Mouse (Mus musculus): ENCODE measurements at regions not wholly inside any gene's neighbourhood (a gene's known extent, or its start where the extent isn't known, plus 50 kb on each side); places are given as distances from the start of the nearest gene placed in this dataset.
"Not testable (repeated sequence)": the region's sequence is repeated elsewhere in the genome, so short reads cannot be mapped to it uniquely, and the experiment has no call there.

GRCm38 (mm10) chr6:37705733-37706145 is 164.9 kb upstream of the Trim24 start:
- no peak overlapping the region for H3K9ac ChIP-seq (replicated peaks)
- WGBS = 85% methylated on average over 1 of the region's 1 CpGs
- no peak for ATAC-seq (replicated peaks)

GRCm38 (mm10) chr6:37707671-37708070 is 162.9 kb upstream of the Trim24 start:
- not testable (repeated sequence) for H3K9ac ChIP-seq (replicated peaks); H3K4me2 ChIP-seq (replicated peaks); ATAC-seq (replicated peaks); H3K4me3 ChIP-seq; H3K4me1 ChIP-seq; H3K9me3 ChIP-seq; H3K27me3 ChIP-seq; H3K27ac ChIP-seq (replicated peaks); H3K36me3 ChIP-seq
- 77% methylated on average over 1 of the region's 1 CpGs for WGBS

More at GRCm38 (mm10) chr6:37705733-37706145, 164.9 kb upstream of the Trim24 start:
- H3K4me1 ChIP-seq = no peaks in the 10 kb centered on the region
- H3K27me3 ChIP-seq = no peaks in the 10 kb centered on the region
- no peak overlapping the region for H3K4me2 ChIP-seq (replicated peaks)
- H3K36me3 ChIP-seq = no peaks in the 10 kb centered on the region
- no peaks in the 10 kb centered on the region for H3K9me3 ChIP-seq
- H3K27ac ChIP-seq (replicated peaks) = no peak overlapping the region
- no peak overlapping the region for H3K4me3 ChIP-seq

GRCm38 (mm10) chr6:37711766-37712165 is 158.8 kb upstream of the Trim24 start:
- WGBS = 94% methylated on average over 1 of the region's 1 CpGs

GRCm38 (mm10) chr6:37713411-37713810 is 157.2 kb upstream of the Trim24 start:
- Histone ChIP-seq H3K27ac (replicated peaks) (no peak overlapping the region), H3K27me3 (no peaks in the 10 kb centered on the region), H3K4me2 (replicated peaks) (no peak overlapping the region), H3K9ac (replicated peaks) (no peak overlapping the region), H3K9me3 (no peaks in the 10 kb centered on the region), H3K4me1 (no peaks in the 10 kb centered on the region), H3K36me3 (no peaks in the 10 kb centered on the region), H3K4me3 (no peak overlapping the region)
- WGBS = 79% methylated on average over 4 of the region's 4 CpGs
- no peak for ATAC-seq (replicated peaks)

More at GRCm38 (mm10) chr6:37711766-37712165, 158.8 kb upstream of the Trim24 start:
- Histone ChIP-seq H3K9ac (replicated peaks) (no peak overlapping the region), H3K36me3 (no peaks in the 10 kb centered on the region), H3K4me1 (no peaks in the 10 kb centered on the region), H3K9me3 (no peaks in the 10 kb centered on the region), H3K4me2 (replicated peaks) (no peak overlapping the region), H3K27me3 (no peaks in the 10 kb centered on the region), H3K27ac (replicated peaks) (no peak overlapping the region), H3K4me3 (no peak overlapping the region)
- ATAC-seq (replicated peaks) = no peak

GRCm38 (mm10) chr6:37714223-37714928 is 156.2 kb upstream of the Trim24 start:
- Histone ChIP-seq H3K27ac (replicated peaks) (no peak overlapping the region), H3K27me3 (no peaks in the 10 kb centered on the region), H3K9ac (replicated peaks) (no peak overlapping the region), H3K4me1 (no peaks in the 10 kb centered on the region), H3K4me3 (no peak overlapping the region), H3K9me3 (no peaks in the 10 kb centered on the region), H3K4me2 (replicated peaks) (no peak overlapping the region), H3K36me3 (no peaks in the 10 kb centered on the region)
- no peak for ATAC-seq (replicated peaks)
- 26% methylated on average over 6 of the region's 6 CpGs for WGBS

GRCm38 (mm10) chr6:37721736-37722135 is 148.9 kb upstream of the Trim24 start:
- Histone ChIP-seq H3K4me2 (replicated peaks) (no peak overlapping the region), H3K9ac (replicated peaks) (no peak overlapping the region), H3K27ac (replicated peaks) (no peak overlapping the region), H3K9me3 (no peaks in the 10 kb centered on the region), H3K4me1 (no peaks in the 10 kb centered on the region), H3K27me3 (no peaks in the 10 kb centered on the region), H3K36me3 (no peaks in the 10 kb centered on the region), H3K4me3 (no peak overlapping the region)
- 89% methylated on average over 1 of the region's 1 CpGs for WGBS
- no peak for ATAC-seq (replicated peaks)

GRCm38 (mm10) chr6:37723337-37723736 is 147.3 kb upstream of the Trim24 start:
- no peak overlapping the region for H3K27ac ChIP-seq (replicated peaks)
- 26% methylated on average over 4 of the region's 4 CpGs for WGBS
- H3K4me3 ChIP-seq = no peak overlapping the region
- H3K36me3 ChIP-seq = no peaks in the 10 kb centered on the region
- no peaks in the 10 kb centered on the region for H3K27me3 ChIP-seq
- H3K9me3 ChIP-seq = no peaks in the 10 kb centered on the region
- H3K4me2 ChIP-seq (replicated peaks) = no peak overlapping the region
- no peak for ATAC-seq (replicated peaks)
- no peak overlapping the region for H3K9ac ChIP-seq (replicated peaks)
- no peaks in the 10 kb centered on the region for H3K4me1 ChIP-seq

GRCm38 (mm10) chr6:37724240-37724639 is 146.4 kb upstream of the Trim24 start:
- no peak overlapping the region for H3K4me2 ChIP-seq (replicated peaks)
- no peak for ATAC-seq (replicated peaks)
- H3K9me3 ChIP-seq = no peaks in the 10 kb centered on the region
- H3K36me3 ChIP-seq = no peaks in the 10 kb centered on the region
- no peak overlapping the region for H3K9ac ChIP-seq (replicated peaks)
- no peak overlapping the region for H3K27ac ChIP-seq (replicated peaks)
- no peaks in the 10 kb centered on the region for H3K4me1 ChIP-seq
- WGBS = 97% methylated on average over 5 of the region's 5 CpGs
- no peaks in the 10 kb centered on the region for H3K27me3 ChIP-seq
- no peak overlapping the region for H3K4me3 ChIP-seq

GRCm38 (mm10) chr6:37728621-37729020 is 142.0 kb upstream of the Trim24 start:
- no peak overlapping the region for H3K9ac ChIP-seq (replicated peaks)
- H3K9me3 ChIP-seq = no peaks in the 10 kb centered on the region
- H3K4me1 ChIP-seq = no peaks in the 10 kb centered on the region
- no peak for ATAC-seq (replicated peaks)
- no peak overlapping the region for H3K4me2 ChIP-seq (replicated peaks)
- no peak overlapping the region for H3K4me3 ChIP-seq
- 85% methylated on average over 2 of the region's 2 CpGs for WGBS
- H3K27ac ChIP-seq (replicated peaks) = no peak overlapping the region
- no peaks in the 10 kb centered on the region for H3K36me3 ChIP-seq
- no peaks in the 10 kb centered on the region for H3K27me3 ChIP-seq

- Histone ChIP-seq H3K27me3 (no peaks in the 10 kb centered on the region), H3K9me3 (no peaks in the 10 kb centered on the region), H3K4me1 (no peaks in the 10 kb centered on the region), H3K4me3 (no peak overlapping the region), H3K4me2 (replicated peaks) (no peak overlapping the region), H3K27ac (replicated peaks) (no peak overlapping the region), H3K36me3 (no peaks in the 10 kb centered on the region), H3K9ac (replicated peaks) (no peak overlapping the region)
- WGBS = 84% methylated on average over 2 of the region's 2 CpGs
- no peak for ATAC-seq (replicated peaks)
Measured at GRCm38 (mm10) chr6:37729165-37729564, 141.4 kb upstream of the Trim24 start.

GRCm38 (mm10) chr6:37730500-37731239 is 139.9 kb upstream of the Trim24 start:
- Histone ChIP-seq H3K4me1 (no peaks in the 10 kb centered on the region), H3K36me3 (no peaks in the 10 kb centered on the region), H3K9me3 (no peaks in the 10 kb centered on the region), H3K9ac (replicated peaks) (no peak overlapping the region), H3K27ac (replicated peaks) (no peak overlapping the region), H3K4me3 (no peak overlapping the region), H3K27me3 (no peaks in the 10 kb centered on the region), H3K4me2 (replicated peaks) (no peak overlapping the region)
- no peak for ATAC-seq (replicated peaks)
- WGBS = 70% methylated on average over 8 of the region's 8 CpGs

GRCm38 (mm10) chr6:37732385-37732784 is 138.2 kb upstream of the Trim24 start:
- WGBS = 44% methylated on average over 10 of the region's 10 CpGs
- Histone ChIP-seq H3K9me3 (no peaks in the 10 kb centered on the region), H3K4me2 (replicated peaks) (no peak overlapping the region), H3K9ac (replicated peaks) (no peak overlapping the region), H3K4me3 (no peak overlapping the region), H3K36me3 (no peaks in the 10 kb centered on the region), H3K4me1 (no peaks in the 10 kb centered on the region), H3K27me3 (no peaks in the 10 kb centered on the region), H3K27ac (replicated peaks) (no peak overlapping the region)
- no peak for ATAC-seq (replicated peaks)
